Mouse (Mus musculus): Measurements from ENCODE around the gene Ehbp1.

The Ehbp1 gene

GRCm38 (mm10) chr11:21999396-22000315, 342.4 kb downstream of the Ehbp1 start:
- DNase-seq: no peak

GRCm38 (mm10) chr11:21998141-21999047, 343.7 kb downstream of the Ehbp1 start:
- DNase-seq: no peak

GRCm38 (mm10) chr11:21997561-21998140, 344.4 kb downstream of the Ehbp1 start:
- DNase-seq: peak; percentile 2

GRCm38 (mm10) chr11:21996661-21997560, 345.2 kb downstream of the Ehbp1 start:
- peak; percentile 11 for DNase-seq

GRCm38 (mm10) chr11:21996325-21996647, 345.8 kb downstream of the Ehbp1 start:
- no peak for DNase-seq

GRCm38 (mm10) chr11:21995534-21996324, 346.4 kb downstream of the Ehbp1 start:
- DNase-seq: no peak

- peak; percentile 5 for DNase-seq
Observed at GRCm38 (mm10) chr11:21994377-21995370, 347.4 kb downstream of the Ehbp1 start.

- peak; percentile 35 for DNase-seq
Observed at GRCm38 (mm10) chr11:21993597-21994376, 348.3 kb downstream of the Ehbp1 start.

GRCm38 (mm10) chr11:21992761-21993596, 349.1 kb downstream of the Ehbp1 start:
- DNase-seq: no peak

GRCm38 (mm10) chr11:21988398-21988946, 353.6 kb downstream of the Ehbp1 start:
- DNase-seq: no peak

- no peak for DNase-seq
Observed at GRCm38 (mm10) chr11:21985118-21985517, 357.0 kb downstream of the Ehbp1 start.

- no peak for DNase-seq
Observed at GRCm38 (mm10) chr11:21974005-21974531, 368.0 kb downstream of the Ehbp1 start.

- DNase-seq: no peak
Observed at GRCm38 (mm10) chr11:21973597-21973996, 368.5 kb downstream of the Ehbp1 start.

- no peak for DNase-seq
Observed at GRCm38 (mm10) chr11:21968922-21969321, 373.2 kb downstream of the Ehbp1 start.

Measured in lung, postnatal 14 days (tissue).